In genomic region chr8:111093865-111094718, GRCm38 (mm10) we compare ENCODE assay signal across 8 mouse cellular contexts. TPM values are rescaled to one million over a fixed set of nuclear protein-coding genes. Genes with fewer than 3 reads are reported as not detected.
DNase-seq lines count a peak whose midpoint lies in the region; ATAC-seq and TF ChIP-seq lines count a peak whose summit lies in the region.

Pdpr (plus strand) TSS chr8:111094630.

- TF ChIP-seq EP300 in liver, postnatal 0 days (IDR thresholded peaks at IDR 0.05; ENCODE audit: low read depth): no peak

- H3K27me3 ChIP-seq in E14TG2a.4 (ENCODE audit: insufficient read depth, low read length): no peaks in the 10 kb centered on the region
- no peaks in the 10 kb centered on the region for H3K27me3 ChIP-seq in forebrain, embryonic 13.5 days
- H3K27me3 ChIP-seq in liver, postnatal 0 days (ENCODE audit: insufficient read depth, low read length): no peaks in the 10 kb centered on the region
- no peaks in the 10 kb centered on the region for H3K27me3 ChIP-seq in neural tube, embryonic 14.5 days (ENCODE audit: control insufficient read depth, insufficient read depth, low read length)

- peaks cover 16% of the 10 kb centered on the region for H3K4me1 ChIP-seq in E14TG2a.4 (replicated peaks; ENCODE audit: low read depth, low read length)
- H3K4me1 ChIP-seq in forebrain, embryonic 13.5 days: peaks cover 12% of the 10 kb centered on the region
- H3K4me1 ChIP-seq in liver, postnatal 0 days (ENCODE audit: insufficient read depth): peaks cover 6% of the 10 kb centered on the region
- peaks cover 5% of the 10 kb centered on the region for H3K4me1 ChIP-seq in neural tube, embryonic 14.5 days (ENCODE audit: control insufficient read depth, insufficient read depth, low read length)

- no peak for TF ChIP-seq CTCF in E14TG2a.4 (conservative IDR thresholded peaks at IDR 0.05; ENCODE audit: low read length)
- no peak for TF ChIP-seq CTCF in liver, postnatal 0 days (IDR thresholded peaks at IDR 0.05; ENCODE audit: low read depth)

- H3K4me3 ChIP-seq in E14TG2a.4 (replicated peaks; ENCODE audit: low read length): peak within 1 kb of the TSS; percentile 89
- H3K4me3 ChIP-seq in forebrain, embryonic 13.5 days: peak within 1 kb of the TSS; percentile 65
- peak within 1 kb of the TSS; percentile 68 for H3K4me3 ChIP-seq in liver, postnatal 0 days (ENCODE audit: low read depth, low read length)
- peak within 1 kb of the TSS; percentile 56 for H3K4me3 ChIP-seq in neural tube, embryonic 14.5 days (ENCODE audit: low read depth, low read length)

- intact Hi-C loops in heart, postnatal 10 days (cut with DNase I): loop anchor here (5.0 kb wide), 2 partner anchors 237 to 347 kb away; no protein-coding TSS in a partner anchor

- peak within 1 kb of the TSS; percentile 88 for H3K4me2 ChIP-seq in forebrain, embryonic 13.5 days
- peak within 1 kb of the TSS; percentile 96 for H3K4me2 ChIP-seq in liver, postnatal 0 days (ENCODE audit: low read depth, low read length)
- H3K4me2 ChIP-seq in neural tube, embryonic 14.5 days (ENCODE audit: low read depth, low read length): peak within 1 kb of the TSS; percentile 70

- H3K36me3 ChIP-seq in E14TG2a.4 (ENCODE audit: insufficient read depth, low read length): no peaks in the 10 kb centered on the region
- H3K36me3 ChIP-seq in forebrain, embryonic 13.5 days (ENCODE audit: poor library complexity, severe bottlenecking): no peaks in the 10 kb centered on the region
- no peaks in the 10 kb centered on the region for H3K36me3 ChIP-seq in liver, postnatal 0 days (replicated peaks; ENCODE audit: insufficient read depth, low read length)
- no peaks in the 10 kb centered on the region for H3K36me3 ChIP-seq in neural tube, embryonic 14.5 days (ENCODE audit: control insufficient read depth, insufficient read depth, low read length)

- ATAC-seq in forebrain, embryonic 13.5 days: peak; percentile 94
- peak; percentile 94 for ATAC-seq in liver, postnatal 0 days
- peak; percentile 95 for ATAC-seq in neural tube, embryonic 14.5 days (ENCODE audit: low read depth)

- H3K9ac ChIP-seq in forebrain, embryonic 13.5 days: peak within 1 kb of the TSS; percentile 74
- peak within 1 kb of the TSS; percentile 76 for H3K9ac ChIP-seq in liver, postnatal 0 days (replicated peaks)
- H3K9ac ChIP-seq in neural tube, embryonic 14.5 days (replicated peaks; ENCODE audit: low read depth, low read length): peak within 1 kb of the TSS; percentile 74

- DNase-seq in c-Kit-positive CD71-positive TER-119-positive erythroid progenitor cells, embryonic 14.5 days (ENCODE audit: low spot score): peak; percentile 79
- DNase-seq in heart, postnatal 10 days: peak; percentile 94 to 95
- DNase-seq in large intestine, adult 2 months (ENCODE audit: low read depth, low spot score): peak; percentile 52
- peak; percentile 95 for DNase-seq in liver, postnatal 0 days
- DNase-seq in testis, postnatal 10 days (ENCODE audit: low spot score): peak; percentile 97

- 5% methylated on average over 72 of the region's 72 CpGs for WGBS in forebrain, embryonic 13.5 days
- 7% methylated on average over 55 of the region's 72 CpGs for WGBS in large intestine, adult 2 months
- 10% methylated on average over 40 of the region's 72 CpGs for WGBS in liver, postnatal 0 days (ENCODE audit: insufficient replicate concordance)
- 7% methylated on average over 44 of the region's 72 CpGs for WGBS in neural tube, embryonic 14.5 days

- H3K27ac ChIP-seq in forebrain, embryonic 13.5 days: peak within 1 kb of the TSS; percentile 51
- peak within 1 kb of the TSS; percentile 55 for H3K27ac ChIP-seq in liver, postnatal 0 days (ENCODE audit: low read depth)
- H3K27ac ChIP-seq in neural tube, embryonic 14.5 days (ENCODE audit: low read depth, low read length): peak within 1 kb of the TSS; percentile 79

- H3K9me3 ChIP-seq in E14TG2a.4 (ENCODE audit: low read length): peaks cover 8% of the 10 kb centered on the region; the same call in 1 of the 2 replicates
- H3K9me3 ChIP-seq in forebrain, embryonic 13.5 days (replicated peaks): no peaks in the 10 kb centered on the region
- H3K9me3 ChIP-seq in liver, postnatal 0 days (ENCODE audit: low read length): no peaks in the 10 kb centered on the region
- no peaks in the 10 kb centered on the region for H3K9me3 ChIP-seq in neural tube, embryonic 14.5 days (ENCODE audit: control insufficient read depth, low read length)

RNA-seq across cellular contexts. Expression of gene Pdpr, which starts in this region (rescaled TPM):
- polyA plus RNA-seq in forebrain, embryonic 13.5 days (2015; fragmentation: Nextera tagmentation; extraction: Ambion mirVana): 11.5 and 13.4 TPM in 2 replicates
- 10 to 100 TPM; 75.0 to 78.5 TPM for total RNA-seq in heart, postnatal 10 days (2021)
- polyA plus RNA-seq in large intestine, adult 2 months (2012; rRNA removed): 3.0 and 10.6 TPM in 2 replicates
- polyA plus RNA-seq in liver, postnatal 0 days (2015; fragmentation: Nextera tagmentation; extraction: Ambion mirVana): 2.0 and 3.3 TPM in 2 replicates
- 8.1 and 8.7 TPM in 2 replicates for polyA plus RNA-seq in neural tube, embryonic 14.5 days (2014; fragmentation: Nextera tagmentation; extraction: Ambion mirVana)

Comparison
In these comparisons a context has a peak if more than half of its experiments do, and no peak if none do; other contexts are left out.
1. Peak in every context shown above with its lines: DNase-seq, ATAC-seq, H3K4me3 ChIP-seq and H3K27ac ChIP-seq.